Mouse (Mus musculus) small intestine, adult 2 months (tissue): ENCODE data around the gene Gm13694.

Source experiments
- CTCF ChIP-seq: fragments of 200-500 bp; IDR thresholded peaks from 2 replicates; pipeline ENCODE4 v1.5.1; 2012; ENCODE audit warnings: low read depth, mild to moderate bottlenecking, control low read depth, inconsistent platforms, low read length, moderate library complexity, mixed read lengths; ENCODE audit not compliant: insufficient replicate concordance, insufficient read length; ENCODE audit errors: extremely low read depth
- POLR2A ChIP-seq: fragments of 200-500 bp; IDR thresholded peaks from 2 replicates; pipeline ENCODE4 v1.6.1; 2012; ENCODE audit warnings: low read depth, mild to moderate bottlenecking, control low read depth, inconsistent platforms, low read length, moderate library complexity

DNA sequence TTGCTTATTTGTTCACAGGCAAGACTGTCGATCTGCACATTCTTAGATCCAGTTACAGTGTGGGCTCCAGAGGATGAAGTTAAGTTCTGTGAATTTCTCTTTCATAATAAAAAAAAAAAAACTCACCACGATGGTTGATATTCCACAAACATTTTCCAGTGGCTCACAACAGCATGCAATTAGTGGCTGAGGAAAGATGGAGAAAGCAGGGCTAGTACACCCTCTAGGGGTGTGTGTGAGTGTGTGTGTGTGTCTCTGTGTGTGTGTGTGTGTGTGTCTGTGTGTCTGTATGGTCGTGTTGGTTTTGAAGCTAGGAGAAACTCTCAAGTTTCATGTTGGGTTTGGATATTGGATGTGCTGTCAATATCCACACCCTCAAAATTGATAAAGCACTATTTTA is 37.4 kb upstream of the Gm13694 start:
- TF ChIP-seq CTCF (no peak), POLR2A (no peak)
